Mouse (Mus musculus) ES-Bruce4 (cell line): ENCODE data around the gene Apol8.

Experiments used
- CTCF ChIP-seq: IDR thresholded peaks from one replicate; pipeline ENCODE4 v1.8.1; 2011; ENCODE audit warnings: low read depth, low read length
- EP300 ChIP-seq: IDR thresholded peaks from 2 replicates; pipeline ENCODE4 v1.6.1; 2011; ENCODE audit warnings: low read depth, low read length; ENCODE audit not compliant: insufficient read depth
- POLR2A ChIP-seq: IDR thresholded peaks from one replicate; pipeline ENCODE4 v1.8.1; 2011; ENCODE audit warnings: low read length; ENCODE audit not compliant: insufficient read depth

DNA sequence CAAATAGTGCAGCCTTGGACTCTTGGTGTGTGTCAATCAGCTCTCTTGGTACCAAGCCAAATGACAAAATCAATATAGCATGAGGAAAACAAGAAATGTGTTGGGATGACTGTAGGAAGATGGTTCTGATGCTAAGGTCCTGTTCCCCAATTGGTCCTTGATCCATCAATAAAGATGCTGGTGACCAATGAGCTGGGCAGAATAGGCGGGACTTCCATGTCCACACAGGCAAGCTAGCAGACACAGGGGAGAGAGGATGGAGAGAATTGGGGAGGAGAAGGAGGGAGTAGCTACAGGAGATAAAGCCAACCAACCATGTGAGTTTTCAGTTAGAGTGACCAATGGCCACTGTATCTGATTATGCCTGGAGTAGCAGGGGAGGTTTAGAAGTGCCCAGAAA lies 10.5 kb downstream of the Apol8 start:
- TF ChIP-seq POLR2A (no peak), CTCF (no peak), EP300 (no peak)
